Mouse (Mus musculus): Measurements from ENCODE around the gene Fam83c.

DNA sequence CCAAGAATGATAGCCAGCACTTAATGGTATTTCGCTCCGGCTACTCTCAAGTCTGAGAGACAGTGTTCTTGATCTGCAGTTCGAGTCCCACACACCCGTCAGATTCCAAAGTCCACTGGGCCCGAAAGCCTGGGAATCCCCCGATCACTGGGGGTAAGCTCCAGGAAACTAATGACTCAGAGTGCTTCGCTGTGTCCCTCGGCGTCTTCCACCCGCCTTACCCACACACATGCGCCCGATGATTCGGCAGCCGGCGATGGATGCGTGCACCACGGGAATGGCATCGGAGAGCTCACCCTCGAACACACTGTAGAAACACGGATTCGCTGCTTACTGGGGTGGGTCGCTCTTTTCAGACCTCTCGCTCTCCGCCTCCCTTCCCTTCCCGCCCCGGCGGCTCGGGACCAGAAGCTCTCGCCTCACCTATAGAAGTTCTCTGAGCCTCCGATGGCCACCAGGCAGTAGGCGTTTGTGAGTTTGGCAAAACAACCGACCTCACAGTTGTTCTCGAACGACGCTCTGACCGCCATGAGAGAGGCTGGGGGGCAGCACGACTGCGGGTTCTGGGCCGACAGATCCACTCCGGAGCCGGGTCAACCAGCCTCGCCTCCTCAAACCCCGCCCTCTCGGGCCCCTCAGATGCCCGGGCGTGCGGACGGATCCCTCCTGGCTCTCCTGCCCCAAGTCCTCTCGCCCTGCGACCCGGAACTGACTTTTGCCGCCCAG lies 8.6 kb downstream of the Fam83c start:
- TF ChIP-seq CTCF (IDR thresholded peaks at IDR 0.05; ENCODE audit: insufficient read depth, low read depth, low read length): no peak
- 0 out of 2 replicates have a peak, but pooled peaks have one; percentile 17 for TF ChIP-seq POLR2A (IDR thresholded peaks at IDR 0.05; ENCODE audit: insufficient read depth, low read depth, low read length)

All from olfactory bulb, adult 2 months (tissue).